Mouse (Mus musculus) ES-CJ7 (cell line): ENCODE data around the gene Tmem235.
A peak's percentile ranks its signal among the peaks of the same experiment; 100 is the strongest.
"Not testable (repeated sequence)": the region's sequence is repeated elsewhere in the genome, so short reads cannot be mapped to it uniquely, and the experiment has no call there.

Experiments
- DNase-seq: peaks from one replicate; pipeline ENCODE4 v3.0.0; 2011; ENCODE audit warnings: low read depth, low spot score

The Tmem235 gene

DNA sequence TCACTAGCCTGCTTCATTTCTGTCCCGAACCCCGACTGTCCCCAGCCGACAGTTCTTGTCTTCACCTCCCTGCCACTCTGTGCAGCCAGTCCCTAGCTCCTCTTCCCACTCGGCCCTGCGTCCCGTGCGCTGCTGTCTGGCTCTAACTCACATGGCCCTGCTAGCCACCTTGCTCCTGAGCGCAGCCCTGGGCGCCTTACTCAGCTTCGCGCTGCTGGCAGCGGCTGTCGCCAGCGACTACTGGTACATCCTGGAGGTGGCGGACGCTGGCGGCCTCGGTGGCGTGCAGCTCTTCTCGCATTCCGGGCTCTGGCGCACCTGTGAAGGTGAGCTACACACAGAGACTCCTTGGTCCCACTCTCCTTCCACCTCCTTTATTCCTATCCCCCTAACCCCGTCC lies at the start of gene Tmem235:
Gene Tmem235 (plus strand): TSS at position 152 of the 400 bp plus-strand sequence.
- no peak for DNase-seq

DNA sequence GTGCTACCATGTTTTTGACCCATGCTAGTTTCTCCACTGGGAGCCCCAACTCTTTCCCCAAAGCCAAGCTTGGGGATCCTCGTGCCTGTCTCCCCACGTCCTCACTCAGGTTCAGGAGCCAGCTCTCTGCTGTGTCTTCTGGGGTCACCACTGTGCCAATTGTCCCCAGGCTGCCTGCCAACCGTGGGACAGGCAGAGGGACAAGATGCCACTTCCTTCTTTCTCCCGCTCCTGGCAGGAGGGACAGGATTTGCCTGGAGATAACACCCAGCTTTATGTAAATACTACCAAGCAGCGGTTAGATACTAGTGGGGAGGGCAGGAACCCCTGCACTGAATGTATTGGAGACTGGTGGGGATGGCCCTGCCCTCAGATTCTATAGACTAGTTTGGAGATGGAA lies 46.7 kb upstream of the Tmem235 start:
- DNase-seq, result no peak

- no peak for DNase-seq
These were observed 45.7 kb upstream of the Tmem235 start for GRCm38 (mm10) chr11:117814704-117815366.

DNA sequence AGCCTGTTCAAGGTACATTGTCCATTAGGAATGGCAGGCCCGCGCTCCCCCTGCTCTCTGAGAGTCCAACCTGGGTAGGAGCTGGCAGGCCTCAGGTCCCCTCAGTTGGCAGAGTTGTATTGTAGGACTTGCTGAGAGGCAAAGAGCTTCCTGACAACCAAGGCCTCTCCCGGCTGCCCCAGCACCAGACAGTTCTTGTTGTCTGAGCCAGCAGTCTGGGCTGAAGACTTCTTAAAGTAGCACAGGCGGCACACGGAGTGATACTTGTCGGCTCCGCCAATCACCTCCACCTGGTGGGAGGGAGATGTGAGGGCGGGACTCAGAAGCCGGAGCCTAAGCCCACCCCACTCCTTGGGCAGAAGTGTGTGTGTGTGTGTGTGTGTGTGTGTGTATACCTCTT lies 44.7 kb upstream of the Tmem235 start:
- DNase-seq, result not testable (repeated sequence)

- DNase-seq, result no peak
These were observed 44.1 kb upstream of the Tmem235 start for GRCm38 (mm10) chr11:117816389-117816996.

GRCm38 (mm10) chr11:117819095-117819494 lies 41.5 kb upstream of the Tmem235 start:
- no peak for DNase-seq

DNA sequence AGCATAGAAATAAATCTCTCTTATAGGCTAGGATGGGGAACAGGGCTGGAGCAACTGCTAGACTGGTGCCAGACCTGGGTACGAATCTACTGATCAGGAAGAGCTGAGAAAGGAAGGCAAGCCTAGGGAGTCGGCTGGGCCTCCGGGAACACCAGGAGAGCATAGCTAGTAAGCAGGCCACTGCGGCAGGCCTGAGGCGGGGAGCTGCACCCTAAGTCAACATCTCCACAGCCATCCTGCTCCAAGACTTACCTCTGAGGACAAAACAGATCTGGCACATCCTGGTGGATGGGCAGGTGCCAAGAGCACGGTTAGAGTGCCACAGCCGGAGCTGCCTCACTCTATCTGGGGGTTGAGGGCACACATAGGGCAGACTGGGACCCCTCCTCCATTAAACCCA lies 40.4 kb upstream of the Tmem235 start:
- DNase-seq, result no peak

GRCm38 (mm10) chr11:117821868-117822267 lies 38.7 kb upstream of the Tmem235 start:
- no peak for DNase-seq

DNA sequence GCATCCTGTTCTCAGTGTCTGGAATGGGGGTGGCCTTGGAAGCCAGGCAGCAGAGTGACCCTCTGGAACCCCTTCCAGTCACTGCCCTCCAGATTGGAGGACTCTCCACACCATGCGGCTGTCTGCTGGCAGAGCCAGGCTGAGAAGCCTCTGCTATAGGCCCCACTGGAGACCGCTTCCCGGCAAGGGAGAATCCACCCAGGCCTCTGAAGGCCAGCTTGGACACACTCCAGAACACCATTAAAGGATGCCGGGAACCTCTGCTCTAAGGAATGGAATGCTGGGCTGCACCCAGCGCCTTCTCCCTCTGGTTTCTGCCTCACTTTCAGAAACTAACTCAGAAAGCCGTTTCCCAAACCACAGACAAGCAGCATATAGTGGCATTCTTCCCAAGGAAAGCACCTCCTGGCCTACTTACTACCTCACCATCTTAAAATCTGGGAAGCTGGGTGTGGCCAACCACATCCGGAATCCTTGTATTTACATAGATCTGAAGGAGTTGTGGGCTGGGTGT lies 37.8 kb upstream of the Tmem235 start:
- DNase-seq, result peak; percentile 63

GRCm38 (mm10) chr11:117823411-117823810 lies 37.1 kb upstream of the Tmem235 start:
- DNase-seq, result peak; percentile 54

GRCm38 (mm10) chr11:117824060-117824969 lies 36.2 kb upstream of the Tmem235 start:
- peak; percentile 75 for DNase-seq

DNA sequence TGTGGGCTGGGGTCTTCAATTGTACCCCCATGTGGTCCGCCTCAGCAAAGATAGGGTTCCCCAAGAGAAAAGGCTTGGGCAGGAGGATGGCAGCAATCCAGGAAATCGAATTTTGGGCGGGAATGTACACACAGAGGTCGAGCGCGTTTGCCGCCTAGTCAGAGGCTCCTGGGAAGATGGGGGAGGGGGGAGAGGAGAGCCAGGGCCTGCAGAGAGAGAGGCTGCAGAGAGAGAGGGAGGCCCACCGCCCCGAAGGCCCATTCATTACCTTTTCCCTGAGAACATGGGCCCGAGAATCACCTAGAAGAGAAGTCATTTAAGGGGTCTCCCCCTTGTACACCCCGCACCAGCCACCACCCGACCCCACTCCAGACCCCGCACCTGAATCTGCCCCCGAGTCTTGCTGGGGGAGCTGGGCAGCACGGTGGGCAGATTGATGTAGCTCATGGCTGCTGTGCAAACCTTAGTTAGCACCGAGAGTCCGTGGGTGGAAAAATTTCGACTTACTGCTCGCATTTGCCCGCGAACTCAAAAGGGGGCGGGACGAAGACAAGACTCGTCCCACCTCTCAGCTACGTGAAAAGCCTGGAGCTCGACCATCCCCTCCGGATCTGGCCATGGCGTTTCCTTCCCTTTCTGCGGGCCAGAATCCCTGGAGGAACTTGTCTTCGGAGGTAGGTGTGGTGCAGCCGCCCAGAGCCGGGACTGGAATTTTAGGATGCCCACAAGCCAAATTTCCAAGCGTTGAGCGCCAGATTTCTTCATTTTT lies 35.0 kb upstream of the Tmem235 start, which contains the start of the genes Afmid and Tk1:
Gene Afmid (plus strand): TSS at position 592 of the 769 bp plus-strand sequence.
Gene Tk1 (minus strand): TSS at position 760 of the 769 bp plus-strand sequence.
- peak; percentile 94 for DNase-seq

GRCm38 (mm10) chr11:117826164-117826563 lies 34.4 kb upstream of the Tmem235 start:
- DNase-seq, result peak; percentile 74

DNA sequence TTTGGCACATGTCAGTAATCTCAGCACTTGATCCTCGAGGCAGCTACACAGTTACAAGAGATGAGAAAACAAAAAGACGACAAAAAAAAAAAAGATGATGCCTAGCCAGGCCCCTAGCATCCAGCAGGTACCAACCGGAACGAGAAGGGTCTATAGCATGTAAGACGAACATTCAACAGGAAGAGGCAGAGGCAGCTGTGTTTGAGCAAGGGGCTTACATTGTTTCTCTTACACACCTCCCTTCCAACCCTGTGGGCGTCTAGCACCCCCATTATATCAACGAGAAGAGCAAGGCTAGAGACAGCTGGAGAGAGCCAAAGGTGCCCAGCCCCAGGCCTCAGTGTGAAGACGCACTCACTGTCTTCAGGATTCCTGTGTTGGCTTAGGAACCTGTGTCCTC lies 33.6 kb upstream of the Tmem235 start:
- no peak for DNase-seq

DNA sequence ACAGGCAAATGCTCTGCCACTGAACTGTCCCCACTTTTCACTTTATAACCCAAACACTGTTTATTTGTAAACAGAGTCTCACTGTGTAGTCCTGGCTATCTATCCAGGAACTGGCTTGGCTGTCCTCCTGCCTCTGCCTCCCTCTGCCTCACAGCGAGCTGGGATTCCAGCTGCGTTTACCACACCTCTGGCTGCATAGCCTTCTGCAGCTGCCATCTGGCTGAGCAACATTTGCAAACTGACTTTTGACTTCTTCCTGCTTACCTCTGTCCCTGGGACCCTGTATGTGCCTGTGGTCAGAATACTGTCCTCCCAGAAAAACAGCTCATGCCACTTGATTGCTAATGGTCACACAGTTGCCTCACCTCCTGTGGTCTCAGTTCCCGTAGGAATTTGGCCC lies 33.2 kb upstream of the Tmem235 start:
- DNase-seq, result no peak

- DNase-seq, result no peak
These were observed 32.2 kb upstream of the Tmem235 start for GRCm38 (mm10) chr11:117828149-117828887.

- DNase-seq, result no peak
These were observed 31.5 kb upstream of the Tmem235 start for GRCm38 (mm10) chr11:117828888-117829604.

DNA sequence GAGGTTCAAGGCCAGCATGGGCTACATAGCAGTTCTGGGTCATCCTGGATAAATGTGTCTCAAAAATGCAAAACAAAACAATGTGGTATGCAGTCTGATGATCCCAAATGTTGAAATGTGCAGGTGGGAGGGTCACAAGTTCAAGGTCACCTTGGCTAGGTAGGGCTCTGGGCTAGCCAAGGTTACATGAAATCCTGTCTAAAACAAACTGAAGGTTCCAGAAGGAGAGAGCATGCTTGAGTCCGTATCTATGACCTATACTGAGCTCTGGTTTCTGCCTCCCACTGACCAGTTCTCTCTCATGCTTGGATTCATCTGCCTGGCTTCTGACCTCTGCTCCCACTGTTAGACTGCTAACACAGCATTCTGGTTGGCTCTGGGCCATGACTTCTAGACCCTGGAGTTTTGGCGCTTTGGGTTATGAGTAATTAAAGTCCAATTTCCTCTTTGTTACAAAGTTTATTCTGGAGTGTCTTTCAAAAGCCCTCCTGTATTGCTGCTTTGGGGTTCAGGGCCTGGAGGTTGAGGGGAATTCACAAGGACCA lies 30.8 kb upstream of the Tmem235 start:
- no peak for DNase-seq

DNA sequence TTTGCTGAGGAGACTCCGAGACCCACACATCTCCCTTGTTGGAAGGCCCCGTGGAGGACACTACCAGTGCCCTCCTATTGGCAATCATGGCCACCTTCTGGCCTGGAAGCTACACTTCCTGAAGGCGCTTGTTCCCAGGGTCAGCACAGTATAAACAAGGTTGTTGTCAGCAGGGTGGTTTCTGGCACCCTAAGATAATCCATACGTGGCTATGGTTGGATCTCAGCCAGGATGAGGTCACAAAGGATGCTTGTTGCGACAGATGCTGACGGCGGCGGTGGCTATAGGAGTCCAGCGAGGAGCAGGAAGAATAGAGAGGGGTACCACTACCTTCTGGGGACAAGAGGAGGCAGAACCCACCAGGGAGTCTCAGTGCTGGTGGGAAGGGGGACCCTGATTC lies 30.2 kb upstream of the Tmem235 start:
- DNase-seq, result no peak
